Mouse (Mus musculus) fat pad, adult 2 months (tissue): ENCODE results near the gene Depdc5.

Source experiments
- DNase-seq: peaks from one replicate; pipeline ENCODE4 v3.0.0-alpha.2; 2011; ENCODE audit warnings: low read depth, low spot score; ENCODE audit errors: extremely low read depth

Gene Depdc5

GRCm38 (mm10) chr5:32997686-32998085 lies 134.2 kb downstream of the Depdc5 start:
- no peak for DNase-seq

GRCm38 (mm10) chr5:32998783-32999182 lies 135.3 kb downstream of the Depdc5 start:
- no peak for DNase-seq

GRCm38 (mm10) chr5:33001111-33001510 lies 137.6 kb downstream of the Depdc5 start:
- no peak for DNase-seq

- no peak for DNase-seq
Observed at GRCm38 (mm10) chr5:33002781-33003180, 139.3 kb downstream of the Depdc5 start.

GRCm38 (mm10) chr5:33003500-33003899 lies 140.0 kb downstream of the Depdc5 start:
- no peak for DNase-seq

- DNase-seq: no peak
Observed at GRCm38 (mm10) chr5:33004110-33004509, 140.6 kb downstream of the Depdc5 start.

- no peak for DNase-seq
Observed at GRCm38 (mm10) chr5:33005442-33006145, 142.1 kb downstream of the Depdc5 start.

- DNase-seq: no peak
Observed at GRCm38 (mm10) chr5:33006670-33007069, 143.2 kb downstream of the Depdc5 start.

- no peak for DNase-seq
Observed at GRCm38 (mm10) chr5:33007371-33007770, 143.9 kb downstream of the Depdc5 start.

GRCm38 (mm10) chr5:33009301-33009700 lies 145.8 kb downstream of the Depdc5 start:
- DNase-seq: no peak

GRCm38 (mm10) chr5:33009818-33010812 lies 146.6 kb downstream of the Depdc5 start:
- DNase-seq: no peak

GRCm38 (mm10) chr5:33011132-33012106 lies 147.9 kb downstream of the Depdc5 start:
- no peak for DNase-seq

- no peak for DNase-seq
Observed at GRCm38 (mm10) chr5:33014096-33014495, 150.6 kb downstream of the Depdc5 start.

GRCm38 (mm10) chr5:33015579-33015978 lies 152.1 kb downstream of the Depdc5 start:
- DNase-seq: no peak

- DNase-seq: no peak
Observed at GRCm38 (mm10) chr5:33018189-33018560, 154.7 kb downstream of the Depdc5 start.

GRCm38 (mm10) chr5:33018561-33019425 lies 155.3 kb downstream of the Depdc5 start, which contains the start of gene Ywhah:
Ywhah (plus strand) TSS chr5:33018816.
- no peak for DNase-seq

GRCm38 (mm10) chr5:33019426-33019821 lies 155.9 kb downstream of the Depdc5 start:
- DNase-seq: no peak

GRCm38 (mm10) chr5:33021622-33022021 lies 158.1 kb downstream of the Depdc5 start:
- no peak for DNase-seq

GRCm38 (mm10) chr5:33023337-33023736 lies 159.8 kb downstream of the Depdc5 start:
- no peak for DNase-seq

- DNase-seq: no peak
Observed at GRCm38 (mm10) chr5:33024474-33024873, 161.0 kb downstream of the Depdc5 start.
